Mouse (Mus musculus) frontal cortex, postnatal 25 days (tissue): ENCODE data around the gene Lemd2.
A peak's percentile ranks its signal among the peaks of the same experiment; 100 is the strongest.

Source experiments
- DNase-seq, 2 experiments: peaks; one replicate each; pipeline ENCODE4 v3.0.0; 2022; ENCODE audit warnings: low spot score in 2 of 2

Lemd2 gene

DNA sequence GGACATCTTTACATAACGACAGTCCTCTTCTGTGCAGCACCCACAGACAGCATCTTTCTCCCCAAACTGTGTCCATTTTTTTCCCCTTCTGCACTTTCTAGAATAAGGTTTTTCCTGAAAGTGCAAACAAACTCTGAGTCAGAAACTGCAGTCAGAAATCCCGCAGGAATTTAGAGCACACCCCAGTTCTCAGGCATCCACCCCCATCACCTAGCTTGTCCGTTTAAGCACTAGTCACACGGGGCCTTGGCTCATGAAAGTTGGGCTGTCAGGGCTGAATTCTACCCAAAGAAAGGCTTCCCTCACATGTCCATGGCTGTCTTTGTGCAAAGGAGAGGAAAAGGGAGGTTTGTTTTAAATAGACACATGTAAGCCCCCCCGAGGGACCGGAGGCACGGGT, 23.0 kb upstream of the Lemd2 start:
- DNase-seq: no peak

DNA sequence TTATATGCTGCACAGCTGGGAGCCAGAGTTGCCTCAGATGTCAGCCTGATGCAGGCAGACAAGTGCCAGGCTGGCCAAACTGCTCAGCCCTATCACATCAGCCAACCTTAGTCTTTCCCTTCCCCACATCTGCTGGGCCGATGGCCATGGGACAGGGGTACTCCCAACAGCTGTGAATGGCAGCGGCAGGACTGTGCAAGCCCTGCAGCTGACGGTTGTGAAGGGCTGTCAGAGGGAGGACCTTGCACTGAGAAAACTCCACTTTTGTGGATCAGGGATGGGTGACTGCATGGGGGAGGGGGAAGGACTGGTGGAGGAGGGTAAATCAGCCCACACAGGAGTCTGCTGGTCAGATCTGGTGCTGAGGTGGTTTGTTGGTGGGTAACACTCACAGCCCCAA, 22.4 kb upstream of the Lemd2 start:
- no peak for DNase-seq

DNA sequence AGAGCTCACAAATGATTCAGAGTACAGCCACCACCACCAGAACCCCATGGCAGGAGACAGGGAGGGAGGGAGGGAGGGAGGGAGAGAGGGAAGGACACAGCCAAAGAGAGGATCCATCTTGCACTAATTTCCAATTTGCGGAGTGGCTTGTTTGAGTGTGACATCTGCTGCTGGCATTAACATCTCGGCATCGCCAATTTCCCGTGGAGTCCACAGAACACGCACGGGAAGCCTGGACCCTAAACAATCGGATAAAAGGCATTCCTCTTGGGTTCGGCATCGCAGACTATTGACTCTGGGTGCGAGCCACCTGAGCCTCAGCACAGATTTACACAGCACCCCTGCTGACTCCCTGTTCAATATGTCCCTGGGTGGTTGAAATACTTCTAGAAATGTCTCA, 21.5 kb upstream of the Lemd2 start:
- no peak for DNase-seq

DNA sequence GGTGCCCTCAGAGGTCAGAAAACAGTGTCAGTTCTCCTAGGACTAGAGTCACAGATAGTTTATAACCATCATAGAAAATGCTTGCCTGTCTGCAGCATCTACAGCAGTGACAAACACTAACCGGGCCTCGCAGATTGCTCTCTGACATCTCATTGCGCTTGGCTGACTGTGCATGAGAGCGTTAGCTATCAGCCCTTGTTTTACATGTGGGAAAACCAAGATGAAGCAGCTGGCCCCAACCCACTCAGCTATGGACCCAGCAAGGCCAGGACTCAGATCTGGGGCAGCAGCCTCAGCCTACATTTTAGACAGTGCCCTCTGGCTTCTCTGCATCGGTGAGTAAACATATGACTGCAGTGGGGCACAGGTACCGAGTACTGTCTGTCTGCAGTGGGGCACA, 19.6 kb upstream of the Lemd2 start:
- no peak for DNase-seq

DNA sequence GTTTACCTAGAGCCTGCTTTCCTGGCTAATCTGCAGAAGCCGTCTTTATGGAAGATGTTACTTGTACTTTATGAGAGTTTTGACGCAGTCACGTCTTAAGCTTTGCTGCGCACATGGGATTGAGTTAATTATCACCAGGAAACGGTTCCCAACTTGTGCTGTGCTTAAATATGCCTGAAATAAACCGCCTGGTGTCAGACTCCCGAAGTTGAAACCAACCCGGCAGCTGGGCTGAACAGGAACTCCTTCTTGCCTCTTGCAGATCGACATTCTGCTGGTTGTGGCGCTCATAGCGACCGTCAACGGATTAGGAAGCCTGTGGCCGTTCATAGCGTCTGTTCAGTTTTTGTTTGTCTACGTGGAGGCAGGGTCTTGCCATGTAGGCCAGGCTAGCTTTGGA, 17.3 kb upstream of the Lemd2 start:
- no peak for DNase-seq

DNA sequence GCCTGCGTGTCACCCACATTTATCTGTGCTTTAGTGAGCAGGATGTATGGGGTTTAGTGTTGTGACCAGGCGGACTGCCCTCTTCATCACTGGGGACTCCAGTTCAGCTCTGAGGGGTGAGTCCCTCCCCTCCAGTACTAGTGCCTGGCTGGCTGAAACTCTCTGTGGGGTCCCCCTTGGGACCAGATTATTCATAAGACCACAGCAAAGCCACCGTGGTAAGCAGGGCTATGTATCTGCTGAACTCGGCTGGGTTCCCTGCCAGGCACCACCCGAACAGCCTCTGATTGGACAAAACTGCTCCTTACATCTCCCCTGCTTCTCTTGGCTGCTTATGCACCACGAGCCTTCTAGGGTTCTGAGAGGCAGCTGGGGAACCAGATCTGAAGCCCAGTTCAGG, 14.6 kb upstream of the Lemd2 start:
- DNase-seq: no peak

DNA sequence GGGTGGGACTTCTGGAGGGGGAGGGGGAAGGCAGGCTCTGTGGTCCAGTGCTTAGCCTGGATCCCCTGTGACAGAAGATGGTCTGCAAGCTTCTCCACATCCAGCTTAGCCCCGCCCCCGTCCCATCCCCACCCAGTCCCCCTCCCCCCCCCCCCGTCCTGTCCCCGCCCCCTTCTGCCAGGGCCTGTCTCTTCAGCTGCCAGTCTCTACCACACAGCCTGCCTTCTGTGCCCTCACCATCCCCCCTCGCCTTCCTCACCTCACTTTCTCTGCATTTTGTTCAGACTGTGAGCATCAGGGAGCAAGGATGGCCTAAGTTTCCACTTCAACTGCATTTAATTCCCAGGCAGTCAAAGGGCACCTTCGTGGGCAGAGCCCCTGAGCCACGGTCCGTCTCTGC, 14.1 kb upstream of the Lemd2 start:
- DNase-seq: no peak

DNA sequence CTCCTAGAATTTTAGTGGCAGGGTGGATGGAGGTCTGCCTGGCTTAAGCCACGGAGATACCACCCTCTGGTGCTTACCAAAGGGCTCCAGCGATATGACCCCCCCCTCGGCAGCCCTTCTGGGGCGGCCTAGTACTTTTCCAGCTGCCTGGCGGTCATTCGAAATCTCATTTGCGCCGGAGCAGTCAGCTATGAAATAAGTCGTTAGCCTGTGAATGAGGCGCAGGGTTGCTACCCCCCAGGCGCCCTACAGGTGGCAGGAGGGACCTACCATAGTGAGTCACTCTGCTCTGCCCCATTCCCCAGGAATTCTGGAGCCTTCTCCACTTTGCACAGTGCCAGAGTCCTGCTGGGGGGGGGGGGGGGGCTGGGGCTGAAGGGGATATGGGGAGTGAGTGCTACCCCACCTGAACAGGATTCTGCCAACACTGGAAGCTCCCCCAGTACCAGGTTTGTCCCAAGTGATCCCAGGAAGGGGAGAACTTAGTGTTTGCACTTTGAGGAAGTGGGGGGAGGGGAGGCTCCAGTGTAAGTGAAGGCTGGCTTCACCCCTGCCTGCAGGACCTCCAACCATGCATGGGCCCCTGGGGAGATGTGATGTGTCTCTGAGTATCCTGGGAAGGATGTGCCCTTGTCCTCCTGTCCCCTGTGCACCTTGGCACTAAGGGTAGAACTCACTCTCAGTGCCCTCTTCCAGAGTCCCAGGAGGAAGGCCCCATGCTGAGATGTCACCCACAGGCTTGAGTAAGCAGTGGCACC, 8.7 kb upstream of the Lemd2 start:
- DNase-seq: no peak

DNA sequence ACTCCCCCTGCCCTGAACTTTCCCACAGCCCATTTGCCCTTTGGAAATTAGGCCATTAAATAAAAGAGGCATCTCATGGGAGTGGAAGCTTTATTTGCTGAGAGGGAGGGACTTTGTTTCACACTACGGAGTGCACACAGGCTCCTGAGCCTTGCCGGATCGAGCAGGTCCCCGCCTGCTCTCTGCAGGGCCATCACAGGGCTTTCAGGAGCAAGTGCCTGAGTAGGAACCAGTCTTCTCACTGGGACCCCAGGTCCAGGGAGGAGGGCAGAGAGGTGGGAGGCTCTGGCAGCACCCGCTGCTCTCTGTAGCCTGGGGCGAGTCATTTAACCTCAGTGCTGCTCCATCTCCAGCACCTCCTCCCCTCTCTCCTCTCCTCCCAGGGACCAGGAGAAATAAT, 7.7 kb upstream of the Lemd2 start:
- no peak for DNase-seq

DNA sequence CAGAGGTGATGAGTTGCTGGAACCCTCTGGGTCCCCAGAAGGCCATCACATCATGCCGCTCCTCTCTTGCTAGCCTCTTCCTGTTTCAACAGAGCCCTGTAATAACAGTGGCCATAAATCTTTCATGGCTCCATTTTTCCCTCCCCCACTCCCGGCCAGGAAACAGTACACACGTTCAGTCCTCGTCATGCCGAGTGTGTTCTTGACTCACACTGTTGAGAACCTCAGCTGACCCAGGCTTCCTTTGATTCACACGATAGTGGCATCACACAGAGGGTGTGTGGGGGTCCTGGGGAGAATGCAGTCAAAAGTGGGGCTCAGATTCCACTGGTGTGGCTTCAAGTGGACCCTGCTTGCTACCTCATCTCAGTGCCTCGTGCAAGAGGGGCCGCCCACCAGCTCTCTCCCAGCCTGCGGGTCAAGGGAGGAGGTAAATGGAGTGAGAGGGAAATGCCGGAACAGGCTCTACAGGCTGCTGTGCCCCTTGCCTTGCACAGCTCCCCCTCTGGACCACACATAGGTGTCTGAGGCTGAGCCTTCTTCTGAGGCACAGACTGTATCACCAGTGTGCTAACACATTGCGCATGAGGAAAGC, 2.9 kb upstream of the Lemd2 start:
- DNase-seq: no peak

DNA sequence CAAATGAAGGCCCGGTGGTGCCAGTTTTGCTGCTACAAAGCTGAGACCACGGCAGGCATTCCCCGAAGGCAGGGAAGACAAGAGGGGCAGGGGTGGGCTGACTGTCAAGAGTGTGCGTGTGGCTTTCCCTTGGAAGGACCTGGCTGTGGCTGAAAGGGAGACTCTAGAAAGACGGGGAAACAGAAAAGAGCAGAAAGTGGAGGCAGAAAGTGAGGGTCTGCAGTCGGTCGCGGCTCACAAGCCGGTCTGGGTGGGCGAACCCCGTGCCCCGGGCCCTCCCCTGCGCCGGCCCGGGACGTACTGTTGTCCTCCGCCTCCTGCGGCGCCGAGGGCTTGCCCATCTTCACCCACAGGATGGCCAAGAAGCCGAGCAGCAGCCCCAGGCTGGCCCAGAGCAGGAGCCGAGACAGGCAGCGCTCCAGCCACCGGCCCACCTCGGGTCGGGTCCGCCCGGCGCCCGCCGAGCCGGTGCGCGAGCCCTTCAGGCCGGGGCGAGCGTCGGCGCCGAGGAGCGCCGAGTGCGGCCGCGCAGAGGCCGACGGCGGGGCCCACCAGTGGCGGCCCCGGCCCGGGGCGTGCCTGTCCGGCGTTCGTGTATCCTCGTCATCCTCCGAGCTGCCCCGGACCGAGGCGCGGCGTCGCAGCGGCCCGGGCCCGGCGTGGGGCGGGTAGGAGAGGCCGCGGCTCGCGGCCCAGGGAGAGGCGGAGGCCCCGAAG, 753 bp downstream of the Lemd2 start:
- no peak for DNase-seq

DNA sequence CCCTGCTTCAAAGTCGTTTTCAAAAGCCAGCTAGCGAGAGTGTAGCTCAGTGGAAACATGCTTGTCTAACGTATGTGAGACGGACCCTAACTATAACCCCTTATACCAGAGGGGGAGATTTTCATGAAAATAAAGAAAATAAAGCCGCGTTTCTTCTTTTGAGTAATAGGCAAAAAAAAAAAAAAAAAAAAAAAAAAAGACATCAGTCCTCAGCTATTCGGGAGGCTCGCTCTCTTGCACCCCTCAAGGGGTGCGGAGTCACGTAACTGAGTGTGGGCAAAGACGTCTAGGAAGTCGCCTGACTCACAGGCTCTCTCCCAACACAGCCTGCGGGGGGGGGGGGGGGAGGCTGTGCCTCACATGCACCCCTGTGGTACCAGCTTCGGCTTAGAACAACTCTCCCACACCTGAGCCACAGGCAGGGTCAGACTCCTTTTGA, 1.3 kb downstream of the Lemd2 start:
- DNase-seq: no peak

DNA sequence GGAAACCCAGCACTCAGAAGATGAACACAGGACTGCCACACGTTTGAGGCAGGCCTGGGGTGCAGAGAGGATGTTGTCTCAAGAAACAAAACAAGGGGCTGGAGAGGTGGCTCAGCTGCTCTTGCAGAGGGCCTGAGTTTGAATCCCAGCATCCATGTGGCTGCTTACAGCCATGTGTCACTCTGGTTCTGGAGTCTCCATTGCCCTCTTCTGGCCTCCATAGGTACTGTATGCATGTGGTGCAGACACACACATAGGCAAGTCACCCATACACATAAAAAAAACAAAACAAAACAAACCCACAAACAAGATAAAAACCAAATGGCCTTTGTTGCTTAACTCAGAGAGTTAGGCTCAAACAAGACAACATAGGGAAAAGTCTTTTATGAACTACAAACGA, 2.3 kb downstream of the Lemd2 start:
- DNase-seq: no peak

DNA sequence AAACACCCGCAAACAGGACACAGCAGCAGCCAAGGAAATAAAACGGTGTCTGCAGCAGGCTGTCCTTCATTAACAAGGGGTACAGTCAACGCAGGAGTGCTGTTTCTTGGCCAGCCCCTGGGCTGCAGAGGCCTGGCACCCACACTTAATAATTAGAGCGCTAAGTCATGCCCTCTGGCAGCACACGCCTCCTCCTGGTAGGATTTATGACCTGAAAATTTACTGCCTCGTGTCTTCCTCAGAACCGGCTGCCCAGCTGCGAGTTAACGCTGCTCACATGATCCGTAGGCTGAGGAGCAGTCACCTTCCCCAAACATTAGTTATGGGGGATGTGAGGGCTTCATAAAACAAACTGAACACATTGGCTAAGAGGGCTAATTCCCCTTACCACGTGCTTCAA, 3.5 kb downstream of the Lemd2 start:
- DNase-seq: no peak

DNA sequence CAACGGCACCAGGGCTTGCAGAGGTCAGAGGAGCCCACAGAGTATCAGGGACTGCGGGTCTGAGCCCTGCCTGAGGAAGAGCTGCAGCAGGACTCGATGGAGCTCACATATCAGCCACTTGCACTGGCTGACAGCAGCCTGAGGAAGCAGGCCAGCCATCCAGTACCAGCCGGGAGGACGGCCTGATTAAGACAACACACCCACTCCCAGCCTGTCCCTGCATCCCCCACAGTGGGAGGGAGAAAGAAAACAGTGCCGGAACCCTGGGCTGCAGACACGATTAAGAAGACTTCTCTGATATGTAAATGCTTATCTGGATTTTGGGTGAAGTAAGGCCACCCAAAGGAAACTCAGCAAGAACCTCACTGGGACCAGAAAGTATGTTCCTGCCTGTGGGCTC, 4.4 kb downstream of the Lemd2 start:
- no peak for DNase-seq

DNA sequence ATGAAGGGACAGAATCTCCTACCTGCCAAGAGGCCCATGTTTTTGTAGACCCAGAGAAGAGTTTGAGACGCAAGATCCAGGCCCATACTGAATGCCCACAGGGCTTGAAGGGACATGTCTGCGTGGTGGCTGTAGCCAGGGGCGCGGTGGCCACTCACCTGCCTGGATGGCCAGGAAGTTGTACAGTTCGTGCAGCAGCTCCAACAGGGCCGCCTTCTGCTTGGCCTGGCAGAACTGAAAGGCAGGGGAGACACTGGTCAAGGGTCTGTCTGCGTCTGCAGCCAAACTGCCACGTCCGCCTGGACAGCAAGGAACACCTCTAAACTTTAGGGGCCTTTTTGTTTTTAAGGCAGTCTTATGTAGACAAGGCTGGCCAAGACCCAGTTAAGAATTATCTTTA, 5.1 kb downstream of the Lemd2 start:
- DNase-seq: no peak

DNA sequence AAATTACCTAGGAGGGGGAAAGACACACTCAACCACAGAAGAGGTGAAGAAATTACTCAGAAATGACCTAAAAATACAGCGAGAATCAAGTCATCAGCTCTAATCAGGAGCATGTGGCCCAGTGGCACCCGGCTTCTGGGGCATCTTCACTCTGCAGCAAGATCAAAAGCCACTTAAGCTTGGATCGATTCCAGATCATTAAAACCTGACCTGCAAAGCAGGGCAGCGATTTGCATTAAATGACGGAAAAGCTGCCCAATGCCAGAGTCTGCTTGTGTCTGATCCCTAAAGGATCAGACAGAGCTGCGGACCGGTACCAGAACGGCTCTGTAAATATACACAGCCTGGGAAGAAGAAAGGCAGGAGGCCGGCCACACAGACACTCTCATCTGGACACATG, 8.1 kb downstream of the Lemd2 start:
- DNase-seq: no peak

DNA sequence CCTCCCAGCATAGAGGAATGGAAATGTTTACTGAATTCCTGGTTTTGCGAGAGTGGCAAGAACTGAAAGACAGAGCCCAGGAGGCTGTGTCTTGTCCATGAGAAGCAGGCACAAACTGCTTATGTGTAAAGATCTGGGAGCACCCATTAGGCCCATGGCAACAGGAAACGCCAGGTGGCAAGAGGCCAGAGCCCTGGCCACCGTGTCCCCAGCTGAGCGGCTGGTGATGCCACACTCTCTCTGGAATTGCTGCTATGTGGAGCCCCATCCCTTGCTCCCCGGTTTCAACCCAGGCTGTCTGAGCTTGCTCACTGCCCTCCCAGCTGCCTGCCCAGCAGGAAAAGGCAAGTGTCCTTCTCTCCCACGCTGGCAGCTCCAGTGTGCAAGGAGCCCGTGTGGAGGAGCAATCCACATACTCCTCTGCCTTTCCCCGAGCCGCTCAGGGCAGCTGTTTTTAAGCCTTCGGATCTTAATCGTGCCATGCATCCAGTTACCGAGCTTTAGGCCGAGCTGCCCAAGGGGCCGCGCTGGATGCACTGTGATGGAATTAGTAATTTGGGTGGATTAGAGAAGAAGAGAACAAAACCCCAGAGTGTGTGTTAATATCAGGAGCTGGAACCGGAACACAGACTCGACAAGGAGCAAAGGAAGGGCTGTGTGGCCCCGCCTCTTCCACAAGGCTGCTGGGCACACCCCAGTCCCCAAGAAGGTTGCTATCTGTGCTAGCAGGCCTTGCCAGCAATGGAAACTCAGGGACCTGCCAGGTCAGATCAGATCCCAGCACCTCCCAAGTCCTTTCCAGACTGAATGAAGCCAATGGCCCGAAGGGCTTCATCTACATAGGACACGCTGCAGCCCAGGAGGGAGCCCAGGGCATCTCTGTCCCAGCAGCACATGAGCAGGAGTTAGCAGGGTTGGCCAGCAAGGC, 9.7 kb downstream of the Lemd2 start:
- DNase-seq: no peak

DNA sequence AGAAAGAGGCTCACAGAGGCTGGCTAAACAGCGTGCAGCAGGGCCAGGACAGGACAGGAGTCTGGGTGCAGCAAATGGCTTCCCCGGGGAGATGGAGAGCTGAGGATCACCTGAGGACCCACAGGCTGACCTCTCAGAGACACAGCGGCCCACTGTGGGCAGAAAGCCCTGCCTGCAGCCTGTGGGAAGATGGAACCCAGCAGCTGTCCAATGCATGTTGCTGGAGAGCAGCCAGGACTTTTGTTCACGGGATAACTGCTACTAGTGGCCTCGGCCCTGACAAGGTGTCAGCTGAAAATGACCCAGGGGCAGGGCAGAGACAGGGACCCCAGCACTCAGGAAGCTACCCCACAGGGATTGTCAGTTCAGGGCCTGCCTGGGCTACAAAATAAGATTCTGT, 12.5 kb downstream of the Lemd2 start:
- DNase-seq: no peak

DNA sequence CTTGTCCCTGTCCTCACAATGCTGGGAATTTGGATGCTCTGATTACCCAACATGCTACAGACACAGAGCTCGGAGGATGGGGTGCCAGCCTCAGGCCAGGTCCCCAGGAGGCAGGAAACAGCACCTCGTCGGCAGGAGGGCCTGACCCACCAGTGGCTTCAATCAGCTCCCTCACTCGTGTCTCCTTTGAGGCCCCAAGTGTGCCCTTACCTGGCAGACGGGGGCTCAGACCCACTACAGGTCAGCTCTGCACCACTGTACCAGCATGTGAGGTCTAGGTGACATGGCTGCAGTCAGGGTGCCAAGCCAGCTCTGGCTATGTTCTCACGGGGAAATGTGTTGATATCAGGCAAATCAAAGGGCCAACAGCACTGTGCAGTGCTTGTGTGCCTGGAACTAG, 13.1 kb downstream of the Lemd2 start:
- no peak for DNase-seq

DNA sequence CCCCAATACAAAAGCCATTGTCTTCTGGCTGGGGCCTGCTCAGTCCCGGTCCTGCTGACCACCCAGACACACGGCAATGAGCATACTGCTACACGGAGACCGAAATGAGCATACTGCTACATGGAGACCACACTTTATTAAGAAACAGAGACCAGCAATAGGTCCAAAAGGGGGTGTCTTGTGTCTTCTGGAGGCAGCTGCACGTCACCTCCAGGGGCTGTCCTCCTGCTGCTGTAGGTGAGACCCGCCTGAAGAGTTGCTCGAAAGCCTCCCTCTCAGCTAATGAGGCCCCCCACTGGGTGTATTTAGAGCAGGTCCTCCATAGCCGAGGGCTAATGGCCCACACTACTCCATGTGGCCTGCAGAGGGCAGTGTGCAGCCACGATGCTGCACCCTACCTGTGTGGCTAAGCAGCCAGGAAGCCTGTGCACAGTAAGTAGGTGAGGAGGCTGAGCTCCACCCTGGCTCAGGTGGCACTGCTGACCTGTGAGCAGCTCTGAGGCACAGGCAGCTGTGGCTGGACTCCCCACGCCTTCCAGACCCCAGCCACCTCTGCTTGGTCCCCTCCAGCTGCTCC, 14.5 kb downstream of the Lemd2 start:
- DNase-seq: peak; percentile 45 to 47

DNA sequence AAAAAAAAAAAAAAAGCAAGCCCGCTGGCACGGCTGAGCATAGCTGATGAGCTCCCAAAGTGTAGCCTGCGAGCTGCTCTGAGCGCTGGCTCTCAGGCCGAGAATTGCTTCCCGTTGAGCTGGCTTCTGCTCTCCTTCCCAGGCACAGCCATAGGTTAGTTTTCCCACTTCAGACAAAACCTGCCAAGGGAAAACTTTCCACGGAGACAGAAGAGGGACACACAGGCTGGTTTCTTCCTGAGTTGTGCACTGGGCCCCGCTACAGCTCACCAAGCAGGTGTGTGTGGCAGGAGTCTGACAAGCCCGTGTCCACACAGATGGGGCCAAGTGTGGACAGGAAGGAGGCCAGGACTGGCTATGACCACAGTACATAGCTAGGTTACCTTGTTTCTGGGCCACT, 15.4 kb downstream of the Lemd2 start:
- DNase-seq: no peak
